Mouse (Mus musculus): Measurements from ENCODE around the gene Fto.

The Fto gene

GRCm38 (mm10) chr8:91561241-91561640 is 247.9 kb downstream of the Fto start:
- DNase-seq (ENCODE audit: low read depth, low spot score): no peak

DNA sequence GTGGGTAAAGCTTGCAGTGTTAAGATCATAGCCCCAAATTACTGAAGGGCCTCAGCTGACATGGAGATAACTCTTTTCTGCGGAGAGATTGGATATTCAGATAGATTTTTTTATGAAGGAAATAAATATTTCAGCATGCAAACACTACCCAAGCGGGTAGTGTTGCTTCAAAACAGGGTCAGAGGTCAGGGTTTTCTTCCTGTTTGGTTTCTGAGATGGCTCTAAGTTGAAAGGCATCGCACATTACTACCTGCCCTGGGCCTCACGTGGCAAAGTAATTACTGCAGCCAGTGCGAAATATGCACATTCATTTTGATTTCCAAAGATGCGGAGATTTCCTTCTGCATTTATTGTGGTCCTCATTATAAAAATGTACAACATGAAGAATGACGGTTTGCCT is 249.3 kb downstream of the Fto start:
- no peak for DNase-seq (ENCODE audit: low read depth, low spot score)

DNA sequence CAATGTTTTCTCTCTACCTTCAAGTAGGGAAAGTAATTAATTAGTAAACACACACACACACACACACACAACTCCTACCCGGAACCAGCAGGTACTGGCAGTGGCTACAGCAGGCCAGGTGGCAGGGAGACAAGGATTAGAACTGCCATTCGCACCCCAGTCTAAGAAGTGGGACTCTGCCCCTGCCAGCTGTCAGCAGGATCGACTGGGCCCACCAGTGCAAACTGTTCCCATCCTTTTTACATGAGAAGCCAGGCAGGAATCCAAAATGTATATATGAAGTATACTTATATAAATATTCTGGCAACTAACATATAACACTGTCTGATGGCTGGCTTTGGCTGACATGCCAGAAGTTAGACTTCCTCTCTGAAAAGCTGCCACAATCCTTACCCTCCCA is 250.0 kb downstream of the Fto start:
- DNase-seq (ENCODE audit: low read depth, low spot score): no peak

DNA sequence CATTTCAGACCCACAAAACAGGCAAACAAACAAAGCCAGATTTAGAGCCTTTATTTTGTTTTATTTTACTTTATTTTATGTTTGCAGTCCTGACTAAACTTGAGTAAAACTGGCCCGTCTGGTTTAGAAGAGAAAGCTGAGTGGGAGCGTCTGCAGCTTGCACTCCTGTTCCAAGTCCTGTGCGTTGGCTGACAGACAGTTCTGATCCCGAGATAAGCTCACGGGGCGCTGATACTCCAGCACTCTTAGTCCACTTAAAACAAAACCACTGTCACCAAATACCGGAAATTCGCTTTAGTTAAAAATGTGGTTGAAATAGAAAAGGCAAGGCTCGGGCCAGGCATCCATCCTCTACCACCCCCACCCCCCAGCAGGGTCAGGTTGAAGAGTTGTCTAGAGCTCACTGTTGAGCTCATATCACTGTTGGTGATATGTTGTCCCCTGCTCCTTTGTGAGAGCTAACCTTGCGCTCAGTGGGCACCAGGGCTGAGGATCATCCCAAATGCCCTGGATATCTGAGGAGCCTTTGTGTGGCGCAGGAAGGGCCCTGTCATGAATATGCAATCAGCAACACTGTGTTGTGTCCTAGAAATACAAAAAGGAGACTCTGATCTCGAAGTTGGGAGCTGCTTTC is 252.7 kb downstream of the Fto start:
- no peak for DNase-seq (ENCODE audit: low read depth, low spot score)

DNA sequence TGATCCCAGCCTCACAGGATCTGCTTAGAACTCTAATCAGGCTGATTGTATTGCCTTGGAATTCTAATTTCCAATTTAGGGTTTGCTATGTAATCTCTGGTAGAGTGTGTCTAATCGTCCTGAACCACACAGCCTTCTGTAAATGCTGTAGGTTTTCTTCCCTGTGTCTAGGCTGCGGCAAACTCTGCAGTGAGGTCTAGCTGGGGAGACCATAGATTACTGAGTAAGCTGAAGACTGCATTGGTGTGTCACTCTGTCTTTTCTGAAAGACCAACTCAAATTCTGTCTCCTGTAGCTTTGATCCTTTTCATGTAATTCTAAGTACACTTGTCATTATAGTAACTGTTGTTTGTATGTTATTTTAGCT is 253.2 kb downstream of the Fto start:
- no peak for DNase-seq (ENCODE audit: low read depth, low spot score)

- no peak for DNase-seq (ENCODE audit: low read depth, low spot score)
Observed at GRCm38 (mm10) chr8:91569874-91570273, 256.5 kb downstream of the Fto start.

DNA sequence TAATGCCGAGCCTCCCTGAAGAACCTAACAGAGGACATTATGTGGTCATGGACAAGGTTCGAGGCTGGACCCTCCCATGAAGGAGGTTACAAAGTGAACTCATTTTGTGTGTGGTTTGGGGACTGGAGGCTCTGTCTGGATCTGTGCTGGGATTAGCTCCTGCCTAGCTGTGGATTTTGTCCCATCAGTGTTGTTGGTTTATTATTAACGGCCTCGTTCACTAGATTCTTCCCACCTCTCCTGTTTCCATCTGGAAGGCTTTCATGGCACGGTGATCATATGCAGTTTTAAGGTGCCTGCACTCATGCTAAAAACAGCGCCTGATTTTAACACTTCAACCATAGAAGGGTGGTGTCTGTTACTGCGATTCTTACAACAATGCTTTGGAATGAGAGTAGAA is 257.5 kb downstream of the Fto start:
- DNase-seq (ENCODE audit: low read depth, low spot score): no peak

DNA sequence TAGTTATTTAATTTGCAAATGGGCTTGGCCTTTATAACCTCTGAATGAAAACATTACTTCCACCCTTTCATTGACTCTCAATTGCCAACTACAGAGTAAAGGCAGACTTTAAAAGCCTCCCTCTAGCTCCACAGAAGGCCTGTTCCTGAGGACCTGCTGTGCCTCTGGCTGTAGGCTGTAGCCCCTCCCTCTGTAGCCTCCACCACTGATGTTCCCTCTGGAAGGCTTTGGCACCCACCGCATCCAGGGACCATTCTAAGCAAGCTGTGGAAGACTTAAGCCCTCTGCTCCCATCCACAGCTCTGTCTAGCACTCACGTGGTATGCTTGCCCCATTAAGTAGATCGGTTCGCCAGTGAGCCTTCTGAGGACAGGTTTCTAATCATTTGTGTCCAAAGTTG is 258.7 kb downstream of the Fto start:
- no peak for DNase-seq (ENCODE audit: low read depth, low spot score)

GRCm38 (mm10) chr8:91572630-91573029 is 259.3 kb downstream of the Fto start:
- no peak for DNase-seq (ENCODE audit: low read depth, low spot score)

- peak; percentile 71 for DNase-seq (ENCODE audit: low read depth, low spot score)
Observed at GRCm38 (mm10) chr8:91575576-91575975, 262.3 kb downstream of the Fto start.

DNA sequence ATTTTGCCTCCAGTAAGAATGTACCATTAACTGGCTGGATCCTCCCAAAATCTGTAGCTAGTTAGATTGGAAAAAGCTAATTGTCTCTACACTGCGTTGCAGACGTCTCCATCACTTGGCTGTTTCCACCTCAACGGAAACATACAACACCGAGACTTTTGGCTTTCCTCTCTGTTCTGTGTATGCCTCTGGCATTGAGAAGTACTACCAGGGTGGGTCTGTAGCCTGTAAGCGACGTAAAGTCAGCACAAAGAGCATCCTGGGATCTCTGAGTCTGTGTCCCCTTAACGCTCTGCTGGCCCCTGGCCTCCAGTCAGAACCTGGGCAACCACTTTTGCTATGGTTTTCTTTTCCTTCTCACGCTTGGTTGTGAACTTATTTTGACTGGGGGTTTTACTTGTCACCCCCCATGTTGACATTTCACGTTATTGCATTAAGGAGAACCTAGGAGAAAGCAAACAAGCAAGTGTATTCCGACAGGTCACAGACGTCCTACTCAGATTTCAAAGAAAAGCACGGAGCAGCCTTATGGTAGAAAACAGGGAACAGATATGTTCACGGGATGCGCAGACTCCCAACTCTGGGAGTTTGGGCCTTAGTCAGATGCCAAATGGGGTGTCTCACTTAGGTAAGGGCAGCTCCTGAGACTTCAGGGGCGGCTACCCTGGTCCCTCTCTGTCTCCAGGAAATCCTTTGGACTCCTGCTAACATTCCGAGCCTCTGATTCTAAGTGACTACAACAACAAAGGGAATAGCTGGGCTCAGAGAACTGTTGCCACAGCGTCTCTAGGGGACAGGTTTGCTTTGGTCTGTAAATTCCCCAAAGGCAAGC is 263.0 kb downstream of the Fto start:
- peak; percentile 30 for DNase-seq (ENCODE audit: low read depth, low spot score)

DNA sequence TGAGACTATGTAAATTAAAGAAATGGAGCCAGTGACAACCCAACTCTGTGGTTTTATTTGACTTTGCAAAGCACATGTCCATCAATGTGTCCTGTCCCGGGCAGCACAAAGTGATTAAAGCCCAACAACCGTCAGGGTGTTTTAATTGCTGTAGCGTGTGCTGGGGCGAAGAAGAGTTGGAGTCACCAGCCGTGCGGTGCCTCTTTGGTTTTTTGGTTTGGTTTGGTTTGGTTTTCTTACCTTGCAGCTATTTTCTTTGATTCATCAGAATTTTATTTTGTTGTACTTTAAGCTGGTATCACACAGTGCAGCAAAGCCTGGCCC is 263.6 kb downstream of the Fto start:
- DNase-seq (ENCODE audit: low read depth, low spot score): no peak

DNA sequence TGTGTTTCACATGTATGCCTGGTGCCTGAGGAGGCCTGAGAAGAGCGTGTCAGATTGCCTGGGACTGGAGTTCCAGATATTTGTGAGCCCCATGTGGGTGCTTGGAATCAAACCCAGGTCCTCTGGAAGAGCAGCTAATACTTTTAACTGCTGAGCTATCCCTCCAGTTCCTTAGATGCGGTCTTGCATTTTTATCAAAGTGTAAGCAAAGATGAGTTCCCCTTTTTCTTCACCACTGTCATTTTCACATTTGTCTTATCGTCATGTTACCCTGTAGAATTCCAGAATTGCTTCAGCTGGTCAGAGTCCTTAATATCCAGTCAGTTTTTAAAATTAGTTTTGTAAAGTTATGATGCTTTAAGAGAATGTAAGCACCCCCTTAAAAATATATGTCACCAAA is 264.3 kb downstream of the Fto start:
- no peak for DNase-seq (ENCODE audit: low read depth, low spot score)

- DNase-seq (ENCODE audit: low read depth, low spot score): no peak
Observed at GRCm38 (mm10) chr8:91584620-91585415, 271.5 kb downstream of the Fto start.

- no peak for DNase-seq (ENCODE audit: low read depth, low spot score)
Observed at GRCm38 (mm10) chr8:91592436-91593105, 279.2 kb downstream of the Fto start.

- DNase-seq (ENCODE audit: low read depth, low spot score): no peak
Observed at GRCm38 (mm10) chr8:91593202-91593781, 280.0 kb downstream of the Fto start.

DNA sequence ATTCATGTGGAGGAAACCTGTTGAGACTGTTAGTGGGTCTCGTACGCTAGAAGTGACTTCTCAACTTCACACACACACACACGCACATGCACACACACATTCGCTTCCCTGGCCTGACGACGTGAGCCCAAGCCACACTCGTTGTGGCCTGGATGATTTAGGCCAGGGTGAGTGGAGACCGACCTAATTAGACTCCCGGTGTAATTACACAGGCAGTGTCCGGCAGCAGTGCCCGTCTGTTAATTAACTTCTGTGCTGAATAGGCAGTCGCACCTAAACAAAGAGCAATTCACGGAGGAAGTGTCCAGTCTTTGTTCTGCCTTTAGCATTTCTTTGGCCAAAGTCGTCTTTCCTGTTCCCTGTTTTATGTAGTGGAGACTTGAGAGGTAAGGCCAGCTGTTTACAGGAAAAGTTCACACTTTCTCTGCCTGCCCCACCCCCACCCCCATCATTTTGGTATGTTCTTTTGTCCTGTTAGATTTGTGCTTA is 286.1 kb downstream of the Fto start:
- peak; percentile 66 for DNase-seq (ENCODE audit: low read depth, low spot score)

GRCm38 (mm10) chr8:91603751-91604150 is 290.4 kb downstream of the Fto start:
- no peak for DNase-seq (ENCODE audit: low read depth, low spot score)

DNA sequence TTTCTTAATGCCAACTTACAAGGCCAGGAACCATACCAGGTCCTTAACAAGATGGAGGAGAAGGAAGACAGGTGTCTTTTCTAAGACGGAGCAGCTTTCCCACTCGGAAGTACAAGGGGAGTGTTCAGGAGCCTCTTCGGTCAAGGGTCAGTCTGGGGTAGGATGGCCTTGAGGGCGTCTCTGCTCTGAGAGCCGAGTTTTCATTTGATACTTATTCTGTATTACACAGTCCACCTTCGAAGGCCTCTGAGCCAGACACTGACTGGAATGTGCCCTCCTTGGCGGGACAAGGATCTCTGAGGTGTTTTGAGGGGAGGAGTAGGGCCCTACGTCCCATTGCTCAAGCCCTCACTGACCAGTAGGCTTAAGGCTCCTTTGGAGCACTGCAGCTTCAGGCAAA is 292.6 kb downstream of the Fto start:
- DNase-seq (ENCODE audit: low read depth, low spot score): no peak

DNA sequence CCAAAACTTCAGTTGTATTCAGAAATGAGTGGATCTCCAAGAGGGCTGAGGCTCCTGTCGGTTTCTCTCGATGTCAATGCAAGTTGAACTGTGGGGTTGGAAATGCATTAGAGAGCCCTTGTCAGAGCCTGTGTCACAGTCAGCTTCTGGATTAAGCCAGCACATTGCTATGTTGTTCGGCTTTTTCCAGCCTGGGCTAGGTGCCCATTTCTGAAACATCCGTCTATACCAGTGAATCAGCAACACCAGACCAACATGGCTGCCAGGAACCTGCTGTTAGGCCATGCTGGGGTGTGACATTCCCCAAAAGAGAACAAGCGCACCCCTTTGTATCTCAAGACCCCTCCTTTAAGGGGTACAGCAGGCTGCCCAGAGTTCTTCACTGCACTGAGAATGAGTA is 293.8 kb downstream of the Fto start:
- no peak for DNase-seq (ENCODE audit: low read depth, low spot score)

GRCm38 (mm10) chr8:91611191-91611590 is 297.9 kb downstream of the Fto start:
- DNase-seq (ENCODE audit: low read depth, low spot score): no peak

All from R1 (cell line).